Mouse (Mus musculus) kidney, adult 2 months (tissue): ENCODE measurements around the gene Crtc2.

Source experiments
- CTCF ChIP-seq: fragments of 200-500 bp; conservative IDR thresholded peaks from 2 replicates; pipeline ENCODE4 v1.5.1; 2011; ENCODE audit warnings: low read depth, mild to moderate bottlenecking, control low read depth, low read length, moderate library complexity, mixed read lengths; ENCODE audit not compliant: insufficient read depth, insufficient read length
- POLR2A ChIP-seq: fragments of 200-500 bp; IDR thresholded peaks from one replicate; pipeline ENCODE4 v1.6.1; 2011; ENCODE audit warnings: low read depth, low read length, control low read depth

GRCm38 (mm10) chr3:90313367-90313766, 59.4 kb downstream of the Crtc2 start:
- TF ChIP-seq POLR2A (no peak), CTCF (peak; percentile 23; the same call in 1 of the 2 replicates)
